Mouse (Mus musculus) lung, embryonic 16.5 days (tissue): ENCODE measurements around the gene Pus7. TPM values are rescaled to one million over a fixed set of nuclear protein-coding genes. Genes with fewer than 3 reads are reported as not detected.
A peak's percentile ranks its signal among the peaks of the same experiment; 100 is the strongest.

ENCODE experiments used
- ATAC-seq: fragments of 200-750 bp; cut with Nextera tagmentation; 2 replicates; pipeline ENCODE4 v1.8.0; 2017; ENCODE audit warnings: low read depth, mild to moderate bottlenecking, moderate library complexity
- H3K27ac ChIP-seq: fragments of 300-500 bp; sonication (generic); 2 replicates; pipeline ENCODE4 v1.5.1; 2014; ENCODE audit warnings: mild to moderate bottlenecking, control low read depth, low read length
- H3K27me3 ChIP-seq: fragments of 300-500 bp; sonication (generic); 2 replicates; pipeline ENCODE4 v1.6.1; 2014; ENCODE audit warnings: low read depth, low read length, mixed read lengths; ENCODE audit not compliant: control insufficient read depth, insufficient read depth
- H3K36me3 ChIP-seq: fragments of 300-500 bp; sonication (generic); 2 replicates; pipeline ENCODE4 v1.6.1; 2014; ENCODE audit warnings: low read length; ENCODE audit not compliant: control insufficient read depth, insufficient read depth
- H3K4me1 ChIP-seq: fragments of 300-500 bp; sonication (generic); replicated peaks from 2 replicates; pipeline ENCODE4 v1.6.1; 2014; ENCODE audit warnings: low read length, mixed read lengths; ENCODE audit not compliant: control insufficient read depth, insufficient read depth
- H3K4me2 ChIP-seq: fragments of 300-500 bp; sonication (generic); 2 replicates; pipeline ENCODE4 v1.6.1; 2014; ENCODE audit warnings: low read depth, low read length, control low read depth
- H3K4me3 ChIP-seq: fragments of 300-500 bp; sonication (generic); 2 replicates; pipeline ENCODE4 v1.5.1; 2014; ENCODE audit warnings: mild to moderate bottlenecking, low read length, control low read depth
- H3K9ac ChIP-seq: fragments of 300-500 bp; sonication (generic); 2 replicates; pipeline ENCODE4 v1.6.1; 2014; ENCODE audit warnings: low read length, control low read depth
- H3K9me3 ChIP-seq: fragments of 300-500 bp; sonication (generic); 2 replicates; pipeline ENCODE4 v1.6.1; 2016; ENCODE audit warnings: low read length; ENCODE audit not compliant: control insufficient read depth
- WGBS: fragments of 180-500 bp; shearing (Covaris S2); extraction: QIAGEN DNeasy Blood & Tissue Kit; methylation state at CpG from one replicate; pipeline ENCODE4 v1.1.7; 2014; 5-methylcytosine and 5-hydroxymethylcytosine counted together
- polyA plus RNA-seq: library from polyadenylated mRNA; unstranded; fragments of >200 nt; fragmentation: Nextera tagmentation; extraction: Ambion mirVana; gene quantifications from 2 replicates; pipeline ENCODE4 v1.2.1, GENCODE M21; 2015

Gene Pus7
- polyA plus RNA-seq, 1 experiment from 2014 or later = 23.0 TPM

- H3K9ac ChIP-seq = no peak overlapping the region
- WGBS = 70% methylated on average over 4 of the region's 4 CpGs
- ATAC-seq = no peak
Observed at GRCm38 (mm10) chr5:23789078-23789612, 5.6 kb upstream of the Pus7 start.

GRCm38 (mm10) chr5:23788390-23788830, 4.9 kb upstream of the Pus7 start:
- ATAC-seq = no peak
- H3K27me3 ChIP-seq = no peaks in the 10 kb centered on the region
- H3K4me2 ChIP-seq = peak overlapping the region; percentile 91
- peaks cover 7% of the 10 kb centered on the region; the same call in 1 of the 2 replicates for H3K36me3 ChIP-seq
- peak overlapping the region; percentile 99 for H3K4me3 ChIP-seq
- no peak overlapping the region for H3K27ac ChIP-seq
- H3K4me1 ChIP-seq = peaks cover 8% of the 10 kb centered on the region
- peak overlapping the region; percentile 96 for H3K9ac ChIP-seq
- WGBS = 35% methylated on average over 3 of the region's 3 CpGs
- H3K9me3 ChIP-seq = no peaks in the 10 kb centered on the region

More at GRCm38 (mm10) chr5:23789078-23789612, 5.6 kb upstream of the Pus7 start:
- no peak overlapping the region for H3K4me3 ChIP-seq
- H3K4me1 ChIP-seq = peaks cover 8% of the 10 kb centered on the region
- H3K27me3 ChIP-seq = no peaks in the 10 kb centered on the region
- no peaks in the 10 kb centered on the region for H3K9me3 ChIP-seq
- H3K36me3 ChIP-seq = peaks cover 9% of the 10 kb centered on the region; the same call in 1 of the 2 replicates
- no peak overlapping the region for H3K27ac ChIP-seq
- H3K4me2 ChIP-seq = no peak overlapping the region

GRCm38 (mm10) chr5:23787536-23788389, 4.3 kb upstream of the Pus7 start, which contains the start of gene Rint1:
Gene Rint1 (plus strand): TSS chr5:23787711.
- H3K4me1 ChIP-seq = peaks cover 8% of the 10 kb centered on the region
- peak within 1 kb of the TSS; percentile 99 for H3K4me3 ChIP-seq
- no peaks in the 10 kb centered on the region for H3K9me3 ChIP-seq
- peak; percentile 84 for ATAC-seq
- H3K27me3 ChIP-seq = no peaks in the 10 kb centered on the region
- peak within 1 kb of the TSS; percentile 91 for H3K4me2 ChIP-seq
- H3K36me3 ChIP-seq = peaks cover 7% of the 10 kb centered on the region; the same call in 1 of the 2 replicates
- H3K9ac ChIP-seq = peak within 1 kb of the TSS; percentile 96
- peak within 1 kb of the TSS; percentile 83 for H3K27ac ChIP-seq
- 2% methylated on average over 47 of the region's 47 CpGs for WGBS

GRCm38 (mm10) chr5:23782051-23782810, 1.3 kb downstream of the Pus7 start:
- Histone ChIP-seq H3K9ac (peak overlapping the region; percentile 83; the same call in 1 of the 2 replicates), H3K4me2 (peak overlapping the region; percentile 74), H3K4me3 (peak overlapping the region; percentile 82), H3K27ac (no peak overlapping the region), H3K4me1 (no peaks in the 10 kb centered on the region; the same call in 1 of the 2 replicates), H3K36me3 (no peaks in the 10 kb centered on the region), H3K27me3 (no peaks in the 10 kb centered on the region), H3K9me3 (no peaks in the 10 kb centered on the region)
- ATAC-seq = no peak
- 32% methylated on average over 8 of the region's 8 CpGs for WGBS

- no peaks in the 10 kb centered on the region for H3K9me3 ChIP-seq
- H3K4me2 ChIP-seq = no peak overlapping the region
- no peaks in the 10 kb centered on the region for H3K4me1 ChIP-seq
- H3K9ac ChIP-seq = no peak overlapping the region
- H3K27me3 ChIP-seq = no peaks in the 10 kb centered on the region
- H3K27ac ChIP-seq = no peak overlapping the region
- H3K36me3 ChIP-seq = 0 out of 2 replicates have a peak, but pooled peaks cover under 1% of the 10 kb centered on the region
- H3K4me3 ChIP-seq = no peak overlapping the region
- ATAC-seq = no peak
- 64% methylated on average over 4 of the region's 4 CpGs for WGBS
Observed at GRCm38 (mm10) chr5:23781172-23781571, 2.3 kb downstream of the Pus7 start.

- Histone ChIP-seq H3K4me1 (no peaks in the 10 kb centered on the region), H3K27me3 (no peaks in the 10 kb centered on the region)
- WGBS = 84% methylated on average over 4 of the region's 4 CpGs
Observed at GRCm38 (mm10) chr5:23780516-23780915, 3.0 kb downstream of the Pus7 start.

GRCm38 (mm10) chr5:23774186-23774585, 9.3 kb downstream of the Pus7 start:
- WGBS = 82% methylated on average over 6 of the region's 6 CpGs
- peaks cover 7% of the 10 kb centered on the region for H3K36me3 ChIP-seq
- no peak for ATAC-seq

More at GRCm38 (mm10) chr5:23780516-23780915, 3.0 kb downstream of the Pus7 start:
- no peak overlapping the region for H3K4me3 ChIP-seq
- no peak overlapping the region for H3K27ac ChIP-seq
- no peak overlapping the region for H3K9ac ChIP-seq
- ATAC-seq = no peak
- H3K9me3 ChIP-seq = no peaks in the 10 kb centered on the region
- peaks cover 2% of the 10 kb centered on the region; the same call in 1 of the 2 replicates for H3K36me3 ChIP-seq
- no peak overlapping the region for H3K4me2 ChIP-seq

GRCm38 (mm10) chr5:23771105-23771504, 12.4 kb downstream of the Pus7 start:
- WGBS = 58% methylated on average over 8 of the region's 8 CpGs
- Histone ChIP-seq H3K36me3 (peaks cover 17% of the 10 kb centered on the region), H3K4me1 (no peaks in the 10 kb centered on the region), H3K4me3 (no peak overlapping the region), H3K27me3 (no peaks in the 10 kb centered on the region), H3K4me2 (no peak overlapping the region), H3K9me3 (no peaks in the 10 kb centered on the region), H3K9ac (no peak overlapping the region), H3K27ac (no peak overlapping the region)
- ATAC-seq = no peak

More at GRCm38 (mm10) chr5:23774186-23774585, 9.3 kb downstream of the Pus7 start:
- Histone ChIP-seq H3K27ac (no peak overlapping the region), H3K9me3 (no peaks in the 10 kb centered on the region), H3K4me2 (no peak overlapping the region), H3K4me1 (no peaks in the 10 kb centered on the region), H3K4me3 (no peak overlapping the region), H3K27me3 (no peaks in the 10 kb centered on the region), H3K9ac (no peak overlapping the region)
